Mouse (Mus musculus) forebrain, embryonic 13.5 days (tissue): ENCODE results near the gene Ankmy1. TPM values are rescaled to one million over a fixed set of nuclear protein-coding genes. Genes with fewer than 3 reads are reported as not detected.
A peak's percentile ranks its signal among the peaks of the same experiment; 100 is the strongest.

Source experiments
- ATAC-seq: fragments of 200-750 bp; cut with Nextera tagmentation; 2 replicates; pipeline ENCODE4 v1.8.0; 2017
- H3K27ac ChIP-seq: fragments of 300-500 bp; sonication (generic); 2 replicates; pipeline ENCODE4 v1.5.1; 2015; ENCODE audit warnings: inconsistent platforms, mild to moderate bottlenecking, moderate library complexity
- H3K27me3 ChIP-seq: fragments of 300-500 bp; sonication (generic); 2 replicates; pipeline ENCODE4 v1.6.1; 2015; ENCODE audit warnings: mild to moderate bottlenecking, inconsistent platforms
- H3K36me3 ChIP-seq: fragments of 300-500 bp; sonication (generic); 2 replicates; pipeline ENCODE4 v1.6.1; 2015; ENCODE audit warnings: mild to moderate bottlenecking, inconsistent platforms; ENCODE audit not compliant: poor library complexity, severe bottlenecking
- H3K4me1 ChIP-seq: fragments of 300-500 bp; sonication (generic); 2 replicates; pipeline ENCODE4 v1.6.1; 2015; ENCODE audit warnings: inconsistent platforms
- H3K4me2 ChIP-seq: fragments of 300-500 bp; sonication (generic); 2 replicates; pipeline ENCODE4 v1.6.1; 2015; ENCODE audit warnings: inconsistent platforms, mild to moderate bottlenecking, moderate library complexity
- H3K4me3 ChIP-seq: fragments of 300-500 bp; sonication (generic); 2 replicates; pipeline ENCODE4 v1.5.1; 2015; ENCODE audit warnings: mild to moderate bottlenecking, inconsistent platforms
- H3K9ac ChIP-seq: fragments of 300-500 bp; sonication (generic); 2 replicates; pipeline ENCODE4 v1.6.1; 2015; ENCODE audit warnings: mild to moderate bottlenecking, inconsistent platforms
- H3K9me3 ChIP-seq: fragments of 300-500 bp; sonication (generic); replicated peaks from 2 replicates; pipeline ENCODE4 v1.6.1; 2016; ENCODE audit warnings: inconsistent platforms
- WGBS: fragments of 180-500 bp; shearing (Covaris S2); methylation state at CpG from one replicate; pipeline ENCODE4 v1.1.7; 2015; 5-methylcytosine and 5-hydroxymethylcytosine counted together
- polyA plus RNA-seq: library from polyadenylated mRNA; unstranded; fragments of >200 nt; fragmentation: Nextera tagmentation; extraction: Ambion mirVana; gene quantifications from 2 replicates; pipeline ENCODE4 v1.2.1, GENCODE M21; 2015

The Ankmy1 gene
- polyA plus RNA-seq, 1 experiment from 2014 or later: 1.4 TPM

DNA sequence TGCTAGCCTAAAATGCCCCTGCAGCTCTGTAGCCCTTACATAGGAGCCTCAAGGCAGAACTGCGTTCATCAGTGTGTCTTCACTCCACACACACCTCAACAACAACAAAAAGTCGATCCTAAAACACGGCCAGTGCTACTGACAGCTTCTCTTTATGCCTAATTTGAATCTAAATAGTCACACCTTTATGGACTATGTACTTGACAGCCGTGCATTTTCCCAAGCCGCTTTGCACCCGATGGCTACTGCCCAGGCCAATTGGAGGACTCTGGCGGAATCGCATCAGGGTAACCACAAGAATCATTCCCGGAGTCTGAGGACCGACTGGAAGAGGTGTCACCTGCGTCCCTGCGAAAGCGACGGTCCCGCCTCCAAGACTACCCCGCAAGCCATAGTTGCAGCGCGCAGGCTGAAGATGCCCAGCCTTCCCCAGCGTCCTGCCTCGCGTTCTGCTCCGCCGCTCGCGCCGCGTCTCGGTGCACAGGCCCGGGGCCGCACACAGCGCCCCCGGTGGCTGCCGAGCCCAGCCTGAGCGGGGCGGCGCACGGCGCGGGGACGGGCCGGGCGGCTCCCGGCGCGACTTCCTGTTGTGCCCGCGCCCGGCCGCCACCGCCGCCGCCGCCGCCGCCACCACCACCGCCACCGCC lies 7.7 kb upstream of the Ankmy1 start, which contains the start of gene Rnpepl1:
Gene Rnpepl1, plus strand, starts transcription at position 545 of the 647 bp plus-strand sequence.
- peak within 1 kb of the TSS; percentile 84 for H3K4me3 ChIP-seq
- ATAC-seq: peak; percentile 84
- WGBS: under 1% methylated on average over 46 of the region's 57 CpGs
- peaks cover 18% of the 10 kb centered on the region for H3K36me3 ChIP-seq
- no peaks in the 10 kb centered on the region for H3K9me3 ChIP-seq
- peak within 1 kb of the TSS; percentile 92 for H3K9ac ChIP-seq
- peak within 1 kb of the TSS; percentile 80 for H3K4me2 ChIP-seq
- H3K4me1 ChIP-seq: peaks cover 53% of the 10 kb centered on the region
- peak within 1 kb of the TSS; percentile 92 for H3K27ac ChIP-seq
- H3K27me3 ChIP-seq: 0 out of 2 replicates have a peak, but pooled peaks cover 4% of the 10 kb centered on the region

DNA sequence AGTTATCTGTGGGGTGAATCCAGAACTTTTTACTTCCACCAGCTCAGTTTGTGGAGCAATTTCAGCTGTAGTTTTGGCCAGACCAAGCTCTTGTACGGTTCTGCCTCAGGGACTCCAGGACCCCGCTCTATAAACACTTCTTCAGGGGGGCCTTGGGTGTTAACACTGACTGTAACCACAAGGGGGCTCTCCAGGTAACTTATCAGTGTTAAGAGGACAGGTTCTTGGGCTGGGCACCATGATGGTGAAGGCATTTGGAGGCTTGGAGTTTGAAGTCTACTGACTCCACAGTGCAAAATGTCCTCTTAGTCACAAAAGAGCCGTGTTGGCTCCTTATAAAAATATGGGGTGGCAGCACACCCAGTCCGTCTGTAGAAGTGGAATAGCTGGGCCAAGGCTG lies 6.4 kb upstream of the Ankmy1 start:
- H3K36me3 ChIP-seq: peaks cover 5% of the 10 kb centered on the region; the same call in 1 of the 2 replicates
- no peak overlapping the region for H3K9ac ChIP-seq
- WGBS: 65% methylated on average over 4 of the region's 4 CpGs
- H3K4me2 ChIP-seq: no peak overlapping the region
- 0 out of 2 replicates have a peak, but pooled peaks cover 4% of the 10 kb centered on the region for H3K27me3 ChIP-seq
- ATAC-seq: no peak
- H3K9me3 ChIP-seq: no peaks in the 10 kb centered on the region
- no peak overlapping the region for H3K27ac ChIP-seq
- no peak overlapping the region for H3K4me3 ChIP-seq
- H3K4me1 ChIP-seq: peaks cover 53% of the 10 kb centered on the region

DNA sequence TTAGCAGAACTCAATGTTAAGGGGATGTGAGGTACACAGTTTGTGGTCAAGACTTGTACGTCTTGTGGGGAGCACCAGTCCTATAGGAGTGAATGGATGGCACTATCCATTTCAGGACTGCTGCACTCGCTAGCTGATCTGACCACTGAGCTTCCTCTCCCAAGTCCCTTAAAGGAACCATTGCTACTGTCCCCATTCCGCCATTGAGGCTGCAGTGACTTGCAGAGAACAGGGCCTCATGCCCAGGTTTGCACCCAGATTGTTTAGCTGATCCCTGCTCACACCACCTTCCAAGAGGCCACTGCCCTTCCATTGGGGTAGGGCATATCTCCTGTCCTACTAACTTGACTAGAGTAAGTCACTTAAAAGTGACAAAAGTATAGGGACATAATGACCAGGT lies 6.0 kb upstream of the Ankmy1 start:
- Histone ChIP-seq H3K36me3 (peaks cover under 1% of the 10 kb centered on the region; the same call in 1 of the 2 replicates), H3K4me1 (peaks cover 53% of the 10 kb centered on the region), H3K4me3 (no peak overlapping the region), H3K27me3 (0 out of 2 replicates have a peak, but pooled peaks cover 4% of the 10 kb centered on the region), H3K9ac (no peak overlapping the region), H3K9me3 (no peaks in the 10 kb centered on the region), H3K4me2 (no peak overlapping the region), H3K27ac (no peak overlapping the region)
- 88% methylated on average over 3 of the region's 3 CpGs for WGBS
- ATAC-seq: no peak

DNA sequence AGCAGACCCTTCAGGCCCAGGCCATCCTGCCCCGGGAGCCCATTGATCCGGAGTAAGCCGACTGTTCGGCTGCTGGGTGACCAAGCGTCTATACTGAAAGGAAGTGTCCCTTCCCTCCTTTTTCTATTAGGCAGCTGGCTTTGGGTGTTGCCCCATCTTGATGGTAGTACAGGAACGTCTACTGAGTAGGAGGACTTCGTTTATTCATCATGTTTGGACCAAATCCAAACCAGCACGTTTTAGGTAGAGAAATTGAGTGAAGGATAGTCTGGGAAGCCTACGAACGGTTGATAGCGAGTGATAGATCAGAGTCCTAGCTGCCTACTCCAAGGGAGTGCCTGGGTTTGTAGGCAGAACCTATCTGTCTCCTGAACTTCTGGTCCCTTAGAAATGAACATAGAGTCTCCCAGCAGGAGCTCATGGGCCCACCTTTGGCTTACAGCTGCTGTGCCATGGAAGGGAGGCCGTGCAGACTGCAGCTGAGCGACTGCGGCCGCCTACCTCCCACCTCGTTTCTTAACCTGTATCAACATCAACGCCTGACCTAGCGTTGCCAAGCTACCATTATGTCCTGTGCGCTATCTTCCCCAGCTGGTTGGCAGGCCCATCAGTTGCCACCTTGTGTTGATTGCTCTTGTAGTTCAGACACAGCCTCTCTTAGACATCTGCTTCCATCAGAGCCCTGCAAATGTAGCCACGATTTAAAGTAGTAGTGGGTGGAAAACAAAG lies 5.1 kb upstream of the Ankmy1 start:
- no peaks in the 10 kb centered on the region for H3K9me3 ChIP-seq
- 0 out of 2 replicates have a peak, but pooled peaks cover 4% of the 10 kb centered on the region for H3K27me3 ChIP-seq
- peak overlapping the region; percentile 72 for H3K4me2 ChIP-seq
- peak overlapping the region; percentile 80 for H3K27ac ChIP-seq
- WGBS: 43% methylated on average over 20 of the region's 20 CpGs
- peak overlapping the region; percentile 57 for H3K4me3 ChIP-seq
- ATAC-seq: no peak
- no peaks in the 10 kb centered on the region for H3K36me3 ChIP-seq
- peak overlapping the region; percentile 70 for H3K9ac ChIP-seq
- H3K4me1 ChIP-seq: peaks cover 56% of the 10 kb centered on the region

DNA sequence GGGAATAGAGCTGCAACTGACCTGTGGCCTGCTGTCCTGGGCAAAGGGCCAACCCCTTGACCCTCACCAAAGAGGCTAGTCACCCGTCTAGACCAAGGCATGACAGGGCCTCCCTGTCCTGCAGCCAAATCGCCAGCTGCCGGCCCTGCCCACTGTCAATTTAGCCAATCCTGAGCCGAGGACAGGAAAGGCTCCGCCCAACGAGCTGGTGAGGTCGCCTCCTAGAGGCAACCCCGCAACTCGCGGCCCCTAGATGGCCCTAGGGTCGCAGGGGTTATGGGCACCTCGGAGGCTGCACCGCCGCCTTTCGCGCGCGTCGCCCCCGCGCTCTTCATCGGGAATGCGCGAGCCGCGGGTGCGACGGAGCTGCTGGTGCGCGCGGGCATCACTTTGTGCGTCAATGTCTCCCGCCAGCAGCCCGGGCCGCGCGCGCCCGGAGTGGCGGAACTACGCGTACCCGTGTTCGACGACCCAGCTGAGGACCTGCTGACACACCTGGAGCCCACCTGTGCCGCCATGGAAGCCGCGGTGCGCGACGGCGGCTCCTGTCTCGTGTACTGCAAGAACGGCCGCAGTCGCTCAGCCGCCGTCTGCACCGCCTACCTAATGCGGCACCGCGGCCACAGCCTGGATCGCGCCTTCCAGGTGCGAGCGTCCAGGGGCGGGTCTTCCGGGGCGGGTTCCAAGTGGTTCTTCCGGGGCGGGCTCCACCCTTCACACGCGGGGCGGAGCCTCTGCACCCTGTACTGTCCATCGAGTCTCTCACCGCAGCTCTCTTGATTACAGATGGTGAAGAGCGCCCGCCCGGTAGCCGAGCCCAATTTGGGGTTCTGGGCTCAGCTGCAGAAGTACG lies 4.3 kb upstream of the Ankmy1 start, which contains the start of gene Dusp28:
Gene Dusp28, plus strand, starts transcription at position 203 of the 853 bp plus-strand sequence.
- Histone ChIP-seq H3K4me2 (peak within 1 kb of the TSS; percentile 72), H3K27me3 (0 out of 2 replicates have a peak, but pooled peaks cover 6% of the 10 kb centered on the region), H3K9ac (peak within 1 kb of the TSS; percentile 70), H3K27ac (peak within 1 kb of the TSS; percentile 80), H3K4me1 (peaks cover 52% of the 10 kb centered on the region), H3K4me3 (peak within 1 kb of the TSS; percentile 57), H3K36me3 (no peaks in the 10 kb centered on the region), H3K9me3 (no peaks in the 10 kb centered on the region)
- ATAC-seq: peak; percentile 87
- WGBS: under 1% methylated on average over 81 of the region's 81 CpGs

DNA sequence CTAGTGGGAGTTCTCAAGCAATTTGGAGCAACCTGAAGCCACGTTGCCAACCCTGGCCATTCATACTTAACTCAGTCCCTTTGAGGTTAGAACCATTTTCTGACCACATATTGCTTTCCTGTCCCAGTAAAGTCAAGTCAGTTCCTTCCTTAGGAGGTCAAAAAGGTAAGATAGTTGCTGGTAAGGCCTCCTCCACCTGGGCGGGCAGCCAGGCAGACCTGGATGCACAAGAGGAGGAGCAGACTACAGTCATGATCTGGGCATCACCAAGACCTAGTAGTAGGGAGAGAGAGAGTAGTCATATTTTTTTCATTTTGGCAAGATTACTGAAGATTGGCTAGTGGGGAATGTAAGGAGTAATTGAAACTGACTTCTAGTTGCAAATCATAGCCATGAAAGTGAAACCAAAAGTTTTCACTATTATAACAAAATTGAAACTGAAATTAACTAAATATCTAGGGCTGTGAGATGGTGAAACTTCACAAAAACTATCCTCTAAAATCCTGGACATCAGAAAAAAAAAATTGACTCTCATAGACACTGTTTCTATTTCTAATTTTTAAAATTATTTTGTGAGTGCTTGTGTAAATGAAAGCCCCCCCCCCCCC lies 3.1 kb upstream of the Ankmy1 start:
- Histone ChIP-seq H3K9me3 (no peaks in the 10 kb centered on the region), H3K4me2 (no peak overlapping the region), H3K4me3 (no peak overlapping the region), H3K4me1 (peaks cover 44% of the 10 kb centered on the region), H3K27ac (no peak overlapping the region), H3K9ac (no peak overlapping the region), H3K27me3 (peaks cover 11% of the 10 kb centered on the region), H3K36me3 (no peaks in the 10 kb centered on the region)
- ATAC-seq: no peak
- WGBS: 91% methylated on average over 2 of the region's 2 CpGs

DNA sequence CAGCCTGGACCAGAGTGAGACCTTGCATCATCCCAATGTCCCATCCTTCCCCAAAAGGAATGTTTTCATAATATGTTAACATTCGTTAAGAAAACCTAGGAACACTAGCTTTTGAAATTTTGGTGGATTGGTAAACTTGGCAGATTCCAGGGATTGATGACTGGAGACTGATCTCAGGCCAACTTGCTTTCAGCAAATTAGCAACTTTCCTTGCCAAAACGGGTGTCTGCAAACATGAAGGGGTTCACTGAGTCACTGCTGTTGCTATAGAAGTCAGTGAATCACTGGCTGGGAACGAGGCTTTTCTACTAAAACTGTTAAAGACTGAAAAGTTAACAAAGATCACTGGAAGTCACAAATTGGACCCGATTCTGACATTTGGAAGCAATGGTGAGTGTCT lies 921 bp upstream of the Ankmy1 start:
- Histone ChIP-seq H3K4me3 (no peak overlapping the region), H3K36me3 (no peaks in the 10 kb centered on the region), H3K9ac (no peak overlapping the region), H3K4me1 (peaks cover 31% of the 10 kb centered on the region), H3K4me2 (no peak overlapping the region), H3K27me3 (peaks cover 20% of the 10 kb centered on the region), H3K9me3 (no peaks in the 10 kb centered on the region), H3K27ac (no peak overlapping the region)
- ATAC-seq: no peak
- 72% methylated on average over 4 of the region's 4 CpGs for WGBS

DNA sequence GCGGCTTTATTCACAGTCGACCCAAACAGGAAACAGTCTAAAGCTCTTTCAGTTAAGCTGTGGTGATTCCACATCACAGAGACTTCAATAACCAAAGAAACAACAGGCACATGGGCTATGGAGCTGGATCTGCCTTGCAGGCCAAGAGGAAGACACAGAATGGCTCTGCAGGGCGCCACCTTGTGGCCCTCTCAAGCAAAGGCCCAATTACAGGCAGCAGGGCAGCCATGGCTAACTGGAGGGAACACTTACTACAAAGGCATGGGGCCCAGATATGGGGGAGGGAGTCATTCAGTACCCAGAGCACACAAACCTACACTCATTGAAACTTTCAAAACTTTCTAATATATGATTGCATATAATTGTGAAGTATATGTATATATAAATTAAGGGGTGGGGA lies 7.6 kb downstream of the Ankmy1 start:
- Histone ChIP-seq H3K4me3 (no peak overlapping the region), H3K27me3 (peaks cover 10% of the 10 kb centered on the region; the same call in 1 of the 2 replicates)
- WGBS: 11% methylated on average over 3 of the region's 3 CpGs

DNA sequence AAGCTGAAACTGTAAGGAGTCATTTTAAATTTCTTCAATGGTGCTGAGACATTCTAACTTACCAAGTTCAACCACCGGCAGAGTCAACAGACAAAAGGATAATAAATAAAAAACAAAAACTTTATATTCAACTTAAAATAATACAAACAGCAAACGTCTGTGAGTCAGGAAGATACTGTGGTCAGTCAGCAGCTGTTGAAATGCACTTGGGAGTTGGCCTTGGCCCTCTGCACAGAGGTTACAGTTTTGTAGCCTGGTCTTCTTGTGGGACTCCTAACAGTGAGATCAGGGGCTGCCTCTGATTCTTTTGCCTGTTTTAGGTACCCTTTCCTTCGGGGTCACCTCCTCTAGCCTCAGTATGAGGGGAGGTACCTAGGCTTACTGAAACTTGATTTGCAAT lies 8.8 kb downstream of the Ankmy1 start:
- Histone ChIP-seq H3K9me3 (no peaks in the 10 kb centered on the region), H3K4me1 (no peaks in the 10 kb centered on the region), H3K27me3 (0 out of 2 replicates have a peak, but pooled peaks cover 3% of the 10 kb centered on the region), H3K4me3 (no peak overlapping the region), H3K27ac (no peak overlapping the region), H3K4me2 (no peak overlapping the region), H3K36me3 (no peaks in the 10 kb centered on the region), H3K9ac (no peak overlapping the region)
- ATAC-seq: no peak
- WGBS: 74% methylated on average over 3 of the region's 3 CpGs

More for the DNA sequence above, 7.6 kb downstream of the Ankmy1 start:
- Histone ChIP-seq H3K27ac (no peak overlapping the region), H3K9me3 (no peaks in the 10 kb centered on the region), H3K9ac (no peak overlapping the region), H3K36me3 (no peaks in the 10 kb centered on the region), H3K4me1 (no peaks in the 10 kb centered on the region), H3K4me2 (no peak overlapping the region)
- ATAC-seq: peak; percentile 82

DNA sequence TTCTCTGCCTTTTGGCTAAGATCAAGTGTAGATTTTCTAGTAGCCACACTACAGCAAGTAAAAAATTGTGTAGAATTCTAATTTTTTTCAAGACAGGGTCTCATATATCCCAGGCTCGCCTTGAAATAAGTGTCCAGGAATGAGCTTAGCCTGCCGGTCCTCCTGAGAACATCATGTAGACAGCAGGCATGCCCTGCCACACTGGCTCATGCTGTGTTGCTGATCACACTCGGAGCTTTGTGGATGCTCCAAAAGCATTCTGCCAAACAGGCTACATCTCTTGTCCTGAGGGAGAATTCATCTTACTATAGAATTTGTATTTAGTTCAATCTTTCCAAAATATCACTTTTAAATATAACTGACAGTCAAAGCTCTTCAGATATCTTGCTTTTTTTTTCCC lies 9.9 kb downstream of the Ankmy1 start:
- H3K36me3 ChIP-seq: no peaks in the 10 kb centered on the region
- no peaks in the 10 kb centered on the region for H3K27me3 ChIP-seq
- 72% methylated on average over 3 of the region's 3 CpGs for WGBS
- H3K9ac ChIP-seq: no peak overlapping the region
- no peaks in the 10 kb centered on the region for H3K9me3 ChIP-seq
- ATAC-seq: no peak
- no peak overlapping the region for H3K4me3 ChIP-seq
- H3K4me1 ChIP-seq: no peaks in the 10 kb centered on the region
- H3K4me2 ChIP-seq: no peak overlapping the region
- H3K27ac ChIP-seq: no peak overlapping the region

DNA sequence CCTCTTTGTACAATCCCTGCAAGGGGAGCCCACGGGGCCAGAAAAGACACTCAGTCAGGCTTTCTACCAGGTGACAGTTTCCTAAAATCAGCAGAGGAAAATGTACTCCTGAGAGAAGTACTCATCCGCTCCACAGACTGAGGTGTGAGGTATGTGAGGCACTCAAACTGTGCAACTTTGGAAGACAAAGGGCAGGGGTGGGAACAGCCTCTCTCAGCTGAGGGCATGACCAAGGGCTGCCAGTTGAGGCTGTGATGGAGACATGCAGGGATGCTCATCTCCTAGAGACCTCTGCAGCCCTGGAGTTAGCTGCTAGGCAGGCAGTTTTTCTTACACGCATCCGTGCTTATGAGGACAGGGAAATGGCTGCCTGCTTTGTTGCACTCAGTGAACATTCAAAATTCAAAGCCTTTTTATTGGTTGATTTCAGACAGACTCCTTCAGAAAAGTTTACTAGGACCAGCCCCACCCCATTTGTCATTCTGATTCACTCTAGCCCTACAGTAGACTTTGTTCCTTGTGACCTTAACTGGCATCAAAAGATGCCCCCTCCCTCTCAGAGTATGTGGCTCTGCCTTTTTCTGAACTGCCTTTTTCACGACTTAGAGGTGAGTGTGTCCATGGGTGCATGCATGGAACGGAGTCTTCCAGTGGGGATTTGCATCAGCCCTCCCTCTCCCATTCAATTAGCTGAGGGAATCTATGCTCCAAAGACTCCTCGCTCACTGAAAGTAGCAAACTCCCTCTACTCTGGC lies 13.6 kb downstream of the Ankmy1 start:
- no peak overlapping the region for H3K4me2 ChIP-seq
- H3K4me1 ChIP-seq: no peaks in the 10 kb centered on the region
- H3K36me3 ChIP-seq: no peaks in the 10 kb centered on the region
- WGBS: 76% methylated on average over 7 of the region's 7 CpGs
- no peaks in the 10 kb centered on the region for H3K27me3 ChIP-seq
- H3K4me3 ChIP-seq: no peak overlapping the region
- ATAC-seq: no peak
- no peak overlapping the region for H3K27ac ChIP-seq
- no peaks in the 10 kb centered on the region for H3K9me3 ChIP-seq
- H3K9ac ChIP-seq: no peak overlapping the region
